Mouse (Mus musculus): Measurements from ENCODE around the gene Gpbp1. TPM values are rescaled to one million over a fixed set of nuclear protein-coding genes. Genes with fewer than 3 reads are reported as not detected.

Gpbp1 gene
- total and polyA plus RNA-seq, 3 experiments = 4.4 to 50.9 (median 49.1) TPM

DNA sequence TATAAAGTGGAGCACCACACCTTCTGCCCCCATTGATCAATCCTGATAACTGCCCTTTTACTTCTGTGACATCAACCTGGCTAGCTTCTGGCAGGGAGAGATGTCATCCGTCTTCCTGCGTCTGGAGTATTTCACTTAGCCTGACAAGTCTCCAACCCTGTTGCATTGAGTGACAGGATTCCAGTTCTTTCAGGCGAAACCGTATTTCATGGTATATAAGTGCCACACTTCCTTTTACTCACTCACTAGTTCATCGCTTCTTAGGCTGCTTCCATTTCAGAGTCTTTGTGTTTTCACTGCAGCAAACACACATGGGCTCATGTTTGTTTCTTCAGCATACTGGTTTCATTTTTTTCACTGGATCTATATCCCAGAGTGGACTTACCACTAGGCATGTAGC, 19.5 kb upstream of the Gpbp1 start:
- H3K79me2 ChIP-seq (replicated peaks; ENCODE audit: control insufficient read depth, insufficient read depth, low read length) = no peaks in the 10 kb centered on the region
- H3K4me1 ChIP-seq (ENCODE audit: control insufficient read depth, insufficient read depth, low read length) = no peaks in the 10 kb centered on the region
- no peak for DNase-seq
- WGBS = 23% methylated on average over 5 of the region's 5 CpGs
- no peak overlapping the region for H3K9ac ChIP-seq (ENCODE audit: low read depth, low read length)
- intact Hi-C loops (cut with DNase I) = no loop called here
- no peak overlapping the region for H3K27ac ChIP-seq
- no peak overlapping the region for H3K4me3 ChIP-seq
- H3K27me3 ChIP-seq (ENCODE audit: control insufficient read depth, insufficient read depth, low read length) = no peaks in the 10 kb centered on the region
- no peak for TF ChIP-seq POLR2A (IDR thresholded peaks at IDR 0.05; ENCODE audit: insufficient read depth, low read depth, low read length)
- H3K36me3 ChIP-seq (ENCODE audit: control insufficient read depth, insufficient read depth, low read length) = no peaks in the 10 kb centered on the region

DNA sequence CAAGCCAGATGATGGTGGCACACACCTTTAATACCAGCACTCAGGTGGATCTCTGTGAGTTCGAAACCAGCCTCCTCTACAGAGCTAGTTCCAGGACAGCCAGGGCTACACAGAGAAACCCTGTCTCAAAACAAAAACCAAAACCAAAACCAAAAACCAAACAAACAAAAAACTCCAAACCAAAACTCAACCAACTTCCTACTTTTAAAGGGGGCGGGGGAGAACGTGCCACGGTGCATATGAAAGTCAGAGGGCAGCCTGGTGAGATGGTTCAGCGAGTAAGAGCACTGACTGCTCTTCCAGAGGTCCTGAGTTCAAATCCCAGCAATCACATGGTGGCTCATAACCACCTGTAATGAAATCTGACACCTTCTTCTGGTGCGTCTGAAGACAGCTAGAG, 18.7 kb upstream of the Gpbp1 start:
- H3K79me2 ChIP-seq (replicated peaks; ENCODE audit: control insufficient read depth, insufficient read depth, low read length) = no peaks in the 10 kb centered on the region
- H3K27me3 ChIP-seq (ENCODE audit: control insufficient read depth, insufficient read depth, low read length) = no peaks in the 10 kb centered on the region
- DNase-seq = no peak
- H3K9ac ChIP-seq (ENCODE audit: low read depth, low read length) = no peak overlapping the region
- no peaks in the 10 kb centered on the region for H3K4me1 ChIP-seq (ENCODE audit: control insufficient read depth, insufficient read depth, low read length)
- H3K27ac ChIP-seq = no peak overlapping the region
- no peaks in the 10 kb centered on the region for H3K36me3 ChIP-seq (ENCODE audit: control insufficient read depth, insufficient read depth, low read length)
- WGBS = 75% methylated on average over 6 of the region's 6 CpGs
- TF ChIP-seq POLR2A (IDR thresholded peaks at IDR 0.05; ENCODE audit: insufficient read depth, low read depth, low read length) = no peak
- TF ChIP-seq CTCF (IDR thresholded peaks at IDR 0.05) = no peak
- TF ChIP-seq EP300 (IDR thresholded peaks at IDR 0.05; ENCODE audit: insufficient read depth, low read depth, low read length) = no peak
- H3K4me3 ChIP-seq = no peak overlapping the region
- intact Hi-C loops (cut with DNase I) = no loop called here

DNA sequence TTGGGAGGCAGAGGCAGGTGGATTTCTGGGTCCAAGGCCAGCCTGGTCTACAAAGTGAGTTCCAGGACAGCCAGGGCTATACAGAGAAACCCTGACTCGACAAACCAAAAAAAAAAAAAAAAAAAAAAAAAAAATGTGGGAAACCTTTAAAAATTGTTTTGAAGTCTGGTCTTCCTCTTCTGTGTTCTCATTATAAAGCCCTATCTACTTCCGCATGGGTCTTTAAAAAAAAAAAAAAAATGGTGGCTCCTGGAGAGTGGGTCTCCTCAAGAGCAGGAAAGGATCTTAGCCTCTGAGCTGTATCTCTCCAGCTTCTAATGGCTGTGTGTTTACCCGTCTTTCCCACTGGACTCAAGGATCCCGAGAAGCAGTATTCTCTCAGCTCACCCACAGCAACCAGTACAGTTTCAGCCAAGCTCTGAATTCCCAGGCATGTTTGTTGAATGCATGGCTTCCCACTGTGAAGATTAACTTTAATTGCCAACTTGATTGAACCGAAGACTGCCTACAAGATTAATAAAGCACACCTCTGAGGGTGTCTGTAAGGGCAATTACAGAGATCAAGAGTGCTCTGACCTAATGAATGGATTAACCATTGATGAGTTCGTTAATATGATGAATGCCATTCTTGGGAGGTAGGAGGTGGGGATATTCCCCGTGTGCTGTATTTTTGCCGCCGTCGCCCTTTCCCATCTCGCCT, 4.6 kb upstream of the Gpbp1 start:
- 67% methylated on average over 11 of the region's 11 CpGs for WGBS
- no peak for DNase-seq
- Histone ChIP-seq H3K27me3 (ENCODE audit: control insufficient read depth, insufficient read depth, low read length) (no peaks in the 10 kb centered on the region), H3K79me2 (replicated peaks; ENCODE audit: control insufficient read depth, insufficient read depth, low read length) (no peaks in the 10 kb centered on the region), H3K4me1 (ENCODE audit: control insufficient read depth, insufficient read depth, low read length) (no peaks in the 10 kb centered on the region; the same call in 1 of the 2 replicates), H3K9ac (ENCODE audit: low read depth, low read length) (no peak overlapping the region), H3K4me3 (no peak overlapping the region), H3K27ac (no peak overlapping the region), H3K36me3 (ENCODE audit: control insufficient read depth, insufficient read depth, low read length) (0 out of 2 replicates have a peak, but pooled peaks cover 2% of the 10 kb centered on the region)
- TF ChIP-seq EP300 (IDR thresholded peaks at IDR 0.05; ENCODE audit: insufficient read depth, low read depth, low read length) (no peak), POLR2A (IDR thresholded peaks at IDR 0.05; ENCODE audit: insufficient read depth, low read depth, low read length) (no peak), CTCF (IDR thresholded peaks at IDR 0.05) (no peak)
- intact Hi-C loops (cut with DNase I) = loop anchor here (5.0 kb wide), 2 partner anchors 193 to 968 kb away; partner anchors contain the start of gene Il6st

DNA sequence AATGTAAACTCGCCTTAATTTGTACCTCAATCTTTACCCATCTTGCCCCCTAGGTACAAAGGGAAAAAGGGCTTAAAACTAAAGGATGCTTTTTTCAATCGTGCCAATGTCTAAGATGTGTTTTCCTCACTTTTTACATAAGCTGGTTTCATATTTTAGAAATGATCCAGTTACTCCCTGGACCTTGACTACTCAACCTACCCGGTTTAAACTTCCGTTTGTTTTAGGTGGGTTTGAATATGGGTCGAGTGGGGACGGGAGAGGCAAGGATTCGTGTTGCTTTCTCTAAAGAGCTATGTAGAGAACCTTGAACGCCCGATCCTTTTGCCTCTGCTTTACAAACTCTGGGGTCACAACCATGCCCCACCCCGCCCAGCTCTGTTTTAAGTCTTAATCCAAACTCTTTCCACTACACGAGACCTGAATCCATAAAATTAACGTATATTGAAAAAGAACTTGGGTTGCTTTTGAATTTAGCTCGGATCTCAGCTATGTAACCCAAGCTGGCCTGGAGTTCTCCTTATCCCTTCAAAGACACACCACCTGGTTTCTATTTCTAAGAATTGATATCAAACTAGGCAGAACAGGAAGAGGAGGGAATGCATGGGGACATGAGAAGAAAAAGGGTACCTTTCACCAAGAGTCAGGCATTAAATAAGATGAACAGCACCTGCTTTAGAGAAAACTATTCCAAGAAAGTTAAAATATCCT, 1.3 kb upstream of the Gpbp1 start:
- H3K79me2 ChIP-seq (replicated peaks; ENCODE audit: control insufficient read depth, insufficient read depth, low read length) = no peaks in the 10 kb centered on the region
- intact Hi-C loops (cut with DNase I) = loop anchor here (2.0 to 5.0 kb wide), 3 partner anchors 196 to 971 kb away; partner anchors contain the start of gene Il6st
- H3K4me3 ChIP-seq = peak overlapping the region; percentile 65
- no peak overlapping the region for H3K9ac ChIP-seq (ENCODE audit: low read depth, low read length)
- DNase-seq = no peak
- peaks cover 10% of the 10 kb centered on the region for H3K36me3 ChIP-seq (ENCODE audit: control insufficient read depth, insufficient read depth, low read length)
- TF ChIP-seq POLR2A (IDR thresholded peaks at IDR 0.05; ENCODE audit: insufficient read depth, low read depth, low read length) = no peak
- no peak for TF ChIP-seq CTCF (IDR thresholded peaks at IDR 0.05)
- TF ChIP-seq EP300 (IDR thresholded peaks at IDR 0.05; ENCODE audit: insufficient read depth, low read depth, low read length) = no peak
- 44% methylated on average over 13 of the region's 13 CpGs for WGBS
- H3K4me1 ChIP-seq (ENCODE audit: control insufficient read depth, insufficient read depth, low read length) = peaks cover 3% of the 10 kb centered on the region
- no peak overlapping the region for H3K27ac ChIP-seq
- no peaks in the 10 kb centered on the region for H3K27me3 ChIP-seq (ENCODE audit: control insufficient read depth, insufficient read depth, low read length)

DNA sequence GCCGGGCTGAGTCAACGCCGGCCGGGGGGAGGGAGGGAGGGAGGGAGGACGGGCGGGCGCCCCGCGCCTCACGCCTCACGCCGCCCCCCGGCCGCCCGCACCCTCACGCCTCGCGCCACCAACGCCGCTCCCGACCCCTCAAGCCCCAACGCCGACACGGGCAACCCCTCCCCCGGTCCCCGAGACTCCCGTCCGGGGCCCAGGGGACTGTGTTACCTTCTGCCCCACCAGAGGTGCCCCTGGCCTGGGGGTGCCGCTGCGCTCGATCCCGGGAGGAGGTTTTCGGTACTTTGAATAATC, 459 bp downstream of the Gpbp1 start:
- H3K9ac ChIP-seq (ENCODE audit: low read depth, low read length) = peak overlapping the region; percentile 92
- peak overlapping the region; percentile 81 for H3K4me3 ChIP-seq
- TF ChIP-seq POLR2A (IDR thresholded peaks at IDR 0.05; ENCODE audit: insufficient read depth, low read depth, low read length) (no peak), EP300 (IDR thresholded peaks at IDR 0.05; ENCODE audit: insufficient read depth, low read depth, low read length) (no peak), CTCF (IDR thresholded peaks at IDR 0.05) (no peak)
- peaks cover 22% of the 10 kb centered on the region for H3K36me3 ChIP-seq (ENCODE audit: control insufficient read depth, insufficient read depth, low read length)
- intact Hi-C loops (cut with DNase I) = no loop called here
- peak overlapping the region; percentile 95 for H3K27ac ChIP-seq
- no peak for DNase-seq
- no peaks in the 10 kb centered on the region for H3K27me3 ChIP-seq (ENCODE audit: control insufficient read depth, insufficient read depth, low read length)
- 2% methylated on average over 31 of the region's 33 CpGs for WGBS
- no peaks in the 10 kb centered on the region; the same call in 1 of the 2 replicates for H3K79me2 ChIP-seq (replicated peaks; ENCODE audit: control insufficient read depth, insufficient read depth, low read length)
- H3K4me1 ChIP-seq (ENCODE audit: control insufficient read depth, insufficient read depth, low read length) = peaks cover 11% of the 10 kb centered on the region

All from heart, adult 2 months (tissue).